10 mouse cellular contexts compared by ENCODE assay signal in genomic region chr11:76672561-76673384, GRCm38 (mm10). TPM values are rescaled to one million over a fixed set of nuclear protein-coding genes. Genes with fewer than 3 reads are reported as not detected.
A peak's percentile ranks its signal among the peaks of the same experiment; 100 is the strongest.
DNase-seq lines count a peak whose midpoint lies in the region; ATAC-seq and TF ChIP-seq lines count a peak whose summit lies in the region.
"Had no signal": no experiment of that assay in that cellular context is flagged by ENCODE, and none has a peak within 500 bp of the region (broad histone marks: within the 10 kb centered on the region; RNA-seq: fewer than 3 reads in every experiment).

No protein-coding gene starts in this region.

- H3K4me1 ChIP-seq in heart, postnatal 0 days (ENCODE audit: control insufficient read depth, insufficient read depth) = no peaks in the 10 kb centered on the region
- H3K4me1 ChIP-seq in limb, embryonic 11.5 days (ENCODE audit: control insufficient read depth, insufficient read depth, low read length) = peaks cover 6% of the 10 kb centered on the region; the same call in 1 of the 2 replicates

- peak overlapping the region; percentile 20 for H3K4me3 ChIP-seq in heart, postnatal 0 days (ENCODE audit: low read depth, low read length)
- peak overlapping the region; percentile 36 for H3K4me3 ChIP-seq in limb, embryonic 11.5 days (ENCODE audit: low read depth, low read length)

- H3K27me3 ChIP-seq in heart, postnatal 0 days (ENCODE audit: control insufficient read depth, insufficient read depth, low read length) = peaks cover 76% of the 10 kb centered on the region
- H3K27me3 ChIP-seq in limb, embryonic 11.5 days (ENCODE audit: control insufficient read depth, insufficient read depth, low read length) = peaks cover 40% of the 10 kb centered on the region

- WGBS in heart, postnatal 0 days = 4% methylated on average over 64 of the region's 64 CpGs
- WGBS in limb, embryonic 11.5 days = 3% methylated on average over 64 of the region's 64 CpGs

- TF ChIP-seq EP300 in heart, postnatal 0 days (IDR thresholded peaks at IDR 0.05; ENCODE audit: low read depth) = no peak

- H3K27ac ChIP-seq in heart, postnatal 0 days (ENCODE audit: low read depth) = no peak overlapping the region
- no peak overlapping the region for H3K27ac ChIP-seq in limb, embryonic 11.5 days (replicated peaks; ENCODE audit: low read depth, low read length)

- no peak for ATAC-seq in heart, postnatal 0 days (ENCODE audit: insufficient read depth, low read depth)
- peak; percentile 27; the same call in 1 of the 2 replicates for ATAC-seq in granulocyte monocyte progenitor cell, adult 5-6 weeks (replicated peaks; ENCODE audit: poor library complexity, severe bottlenecking)
- 0 out of 2 replicates have a peak, but pooled peaks have one; percentile 24 for ATAC-seq in limb, embryonic 11.5 days (ENCODE audit: insufficient number of reproducible peaks, low FRiP score, low TSS enrichment, low read depth)

- no peaks in the 10 kb centered on the region for H3K9me3 ChIP-seq in heart, postnatal 0 days (replicated peaks; ENCODE audit: control insufficient read depth, low read length)
- H3K9me3 ChIP-seq in limb, embryonic 11.5 days (ENCODE audit: control insufficient read depth, low read length) = no peaks in the 10 kb centered on the region

- DNase-seq in heart, postnatal 0 days (ENCODE audit: low spot score) = no peak
- no peak for DNase-seq in heart, adult 18-20 months
- DNase-seq in cerebellum, adult 11-12 months = peak; percentile 67
- peak; percentile 61 for DNase-seq in limb, embryonic 11.5 days (ENCODE audit: low spot score)
- DNase-seq in right cerebral cortex, postnatal 36 days (ENCODE audit: low spot score in 2 of 2) = peak; percentile 54 to 59
- DNase-seq in thymus, postnatal 10 days (ENCODE audit: low spot score in 2 of 2) = no peak
- no peak for DNase-seq in thymus, postnatal 36 days

- no peak for TF ChIP-seq CTCF in heart, postnatal 0 days (IDR thresholded peaks at IDR 0.05; ENCODE audit: low read depth)

- peak overlapping the region; percentile 24 for H3K4me2 ChIP-seq in heart, postnatal 0 days (ENCODE audit: low read depth, low read length)
- H3K4me2 ChIP-seq in limb, embryonic 11.5 days (ENCODE audit: low read depth, severe bottlenecking) = peak overlapping the region; percentile 78

- no peak overlapping the region for H3K9ac ChIP-seq in heart, postnatal 0 days (replicated peaks; ENCODE audit: low read depth, low read length)
- peak overlapping the region; percentile 58 for H3K9ac ChIP-seq in limb, embryonic 11.5 days (ENCODE audit: low read length)

- no peaks in the 10 kb centered on the region for H3K36me3 ChIP-seq in heart, postnatal 0 days (replicated peaks; ENCODE audit: control insufficient read depth, insufficient read depth, low read length)
- H3K36me3 ChIP-seq in limb, embryonic 11.5 days (ENCODE audit: control insufficient read depth, insufficient read depth, low read length) = no peaks in the 10 kb centered on the region

RNA-seq across cellular contexts. Expression of gene Bhlha9, which starts 0.5 kb away (rescaled TPM):
- total RNA-seq in heart, postnatal 0 days (2014; rRNA removed; ENCODE audit: low replicate concordance) = not detected in 2 replicates
- not detected in 2 replicates for polyA plus RNA-seq in heart, postnatal 0 days (2015; fragmentation: Nextera tagmentation; extraction: Ambion mirVana)
- total RNA-seq in heart, adult 18-20 months (2021) = not detected
- total RNA-seq in granulocyte monocyte progenitor cell, adult 5-6 weeks (2014; fragmentation: Nextera tagmentation) = not detected in 2 replicates
- total RNA-seq in granulocyte monocyte progenitor cell, adult 5-6 weeks (2017) = not detected in 2 replicates
- 13.8 and 16.2 TPM in 2 replicates for polyA plus RNA-seq in limb, embryonic 11.5 days (2014; fragmentation: Nextera tagmentation; extraction: Ambion mirVana)
- total RNA-seq: MEL had no signal
- polyA plus RNA-seq: gonadal fat pad, adult 2 months had no signal

RNA-seq across cellular contexts. Expression of gene Trarg1, which starts 6.8 kb away (rescaled TPM):
- total RNA-seq in heart, postnatal 0 days (2014; rRNA removed; ENCODE audit: low replicate concordance) = 0.46 and 0.50 TPM in 2 replicates
- polyA plus RNA-seq in heart, postnatal 0 days (2015; fragmentation: Nextera tagmentation; extraction: Ambion mirVana) = 0.82 and 0.92 TPM in 2 replicates
- 1 to 10 TPM; 4.0 to 7.0 TPM for total RNA-seq in heart, adult 18-20 months (2021)
- not detected in 2 replicates for total RNA-seq in granulocyte monocyte progenitor cell, adult 5-6 weeks (2014; fragmentation: Nextera tagmentation)
- not detected in 2 replicates for total RNA-seq in granulocyte monocyte progenitor cell, adult 5-6 weeks (2017)
- polyA plus RNA-seq in limb, embryonic 11.5 days (2014; fragmentation: Nextera tagmentation; extraction: Ambion mirVana) = 0.08 and 0.20 TPM in 2 replicates
- total RNA-seq: MEL had no signal

RNA-seq across cellular contexts. Expression of gene Abr, which starts 50.7 kb away (rescaled TPM):
- 37.3 and 48.9 TPM in 2 replicates for total RNA-seq in heart, postnatal 0 days (2014; rRNA removed; ENCODE audit: low replicate concordance)
- 12.1 and 14.1 TPM in 2 replicates for polyA plus RNA-seq in heart, postnatal 0 days (2015; fragmentation: Nextera tagmentation; extraction: Ambion mirVana)
- 10 to 100 TPM; 24.8 to 29.7 TPM for total RNA-seq in heart, adult 18-20 months (2021)
- total RNA-seq in granulocyte monocyte progenitor cell, adult 5-6 weeks (2014; fragmentation: Nextera tagmentation) = 39.3 and 53.0 TPM in 2 replicates
- total RNA-seq in granulocyte monocyte progenitor cell, adult 5-6 weeks (2017) = 48.2 and 54.3 TPM in 2 replicates
- polyA plus RNA-seq in limb, embryonic 11.5 days (2014; fragmentation: Nextera tagmentation; extraction: Ambion mirVana) = 45.2 and 50.1 TPM in 2 replicates

Comparison
In these comparisons a context has a peak if more than half of its experiments do, and no peak if none do; other contexts are left out.
1. DNase-seq: peak in cerebellum, adult 11-12 months (single experiment), limb, embryonic 11.5 days (single experiment) and right cerebral cortex, postnatal 36 days (2 of 2); none in heart, postnatal 0 days (single experiment), heart, adult 18-20 months (0 of 2), thymus, postnatal 10 days (0 of 2) and thymus, postnatal 36 days (0 of 2).